Mouse (Mus musculus): ENCODE results near the gene Gemin6. TPM values are rescaled to one million over a fixed set of nuclear protein-coding genes. Genes with fewer than 3 reads are reported as not detected.
A peak's percentile ranks its signal among the peaks of the same experiment; 100 is the strongest.
"Not testable (repeated sequence)": the region's sequence is repeated elsewhere in the genome, so short reads cannot be mapped to it uniquely, and the experiment has no call there.

Gene Gemin6
- 37.9 and 41.5 TPM in 2 replicates for polyA plus RNA-seq (2014; fragmentation: Nextera tagmentation; extraction: Ambion mirVana)

DNA sequence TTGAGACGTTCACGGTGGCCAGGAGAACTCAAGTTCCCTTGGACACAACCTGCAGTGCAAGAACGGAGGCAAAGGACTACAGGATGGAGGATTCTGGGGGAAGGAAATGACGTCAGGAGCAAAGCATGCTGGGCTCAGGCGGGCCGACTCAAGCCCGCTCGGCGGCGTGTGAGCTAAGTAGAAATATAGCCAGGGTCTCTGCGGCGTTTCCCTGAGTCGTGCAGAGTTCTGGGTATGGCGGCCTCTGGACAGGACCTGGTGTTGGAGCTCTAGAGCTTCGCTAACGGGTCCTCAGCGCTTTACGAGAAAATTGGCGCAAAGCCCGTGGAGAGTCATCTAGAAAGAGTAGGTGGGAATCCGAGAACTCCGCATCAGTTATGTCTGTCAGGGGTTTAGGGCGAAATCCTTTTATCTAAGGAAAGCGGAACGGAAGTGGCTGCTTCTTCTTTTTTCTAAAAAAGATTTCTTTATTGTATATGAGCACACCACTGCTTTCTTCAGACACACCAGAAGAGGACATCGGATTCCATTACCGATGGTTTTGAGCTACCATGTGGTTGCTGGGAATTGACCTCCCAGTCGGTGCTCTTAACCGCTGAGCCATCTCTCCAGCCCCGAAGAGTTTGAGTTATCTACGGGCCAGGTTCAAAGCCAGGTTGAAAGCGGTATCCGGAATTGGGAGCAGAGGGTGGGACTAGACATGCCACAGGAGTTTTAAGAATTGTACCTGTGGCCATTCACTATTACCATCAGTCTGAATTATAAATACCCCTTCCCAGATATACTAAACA, at the start of gene Gemin6:
Gene Gemin6, plus strand, starts transcription at position 116 of the 791 bp plus-strand sequence.
- DNase-seq (ENCODE audit: low spot score) (peak; percentile 88), ATAC-seq (ENCODE audit: low FRiP score) (peak; percentile 98)
- peak within 1 kb of the TSS; percentile 66 for H3K4me2 ChIP-seq (replicated peaks; ENCODE audit: low read depth, low read length)
- H3K36me3 ChIP-seq (ENCODE audit: control insufficient read depth, insufficient read depth, low read length) = no peaks in the 10 kb centered on the region
- H3K9ac ChIP-seq (ENCODE audit: low read depth, low read length) = peak within 1 kb of the TSS; percentile 68
- H3K4me1 ChIP-seq (replicated peaks; ENCODE audit: control insufficient read depth, insufficient read depth, low read length) = no peaks in the 10 kb centered on the region
- no peaks in the 10 kb centered on the region for H3K27me3 ChIP-seq (ENCODE audit: control insufficient read depth, insufficient read depth, low read length)
- no peaks in the 10 kb centered on the region for H3K9me3 ChIP-seq (ENCODE audit: control insufficient read depth, low read length)
- WGBS = under 1% methylated on average over 33 of the region's 33 CpGs
- H3K27ac ChIP-seq (ENCODE audit: low read depth, low read length) = peak within 1 kb of the TSS; percentile 69
- peak within 1 kb of the TSS; percentile 49 for H3K4me3 ChIP-seq (ENCODE audit: low read depth, low read length)

DNA sequence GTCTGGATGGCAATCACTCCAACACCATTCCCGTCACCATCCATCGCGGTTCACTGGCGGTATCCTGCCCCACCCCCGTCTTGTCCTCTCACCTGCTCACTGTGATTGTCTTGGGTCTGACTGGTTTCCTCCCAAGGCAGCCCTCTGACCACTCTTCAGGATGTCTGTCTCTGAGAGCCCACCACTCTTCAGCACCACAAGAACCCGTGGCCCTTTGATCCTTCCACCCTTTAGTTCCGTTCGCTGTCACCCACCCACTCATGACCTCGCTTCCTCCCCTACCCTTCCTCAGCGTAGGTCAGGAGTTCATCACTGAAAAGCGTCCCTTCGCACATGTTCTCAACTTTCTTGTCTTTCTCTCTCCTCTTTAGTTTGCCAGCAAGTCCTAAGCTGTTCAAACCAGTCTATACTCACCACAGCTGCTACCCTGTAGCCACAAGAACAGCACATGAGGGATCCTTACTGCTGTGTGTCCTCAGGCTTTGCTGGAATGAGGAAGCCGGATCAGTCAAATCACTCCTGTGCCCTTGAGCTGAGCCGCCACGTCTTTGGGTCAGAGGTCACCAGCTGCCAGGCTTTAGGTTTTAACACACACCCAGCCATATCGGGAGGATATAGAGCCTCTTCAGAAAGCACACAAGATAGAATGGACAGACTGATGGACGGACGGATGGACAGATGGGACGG, 49.4 kb upstream of the Gemin6 start:
- no peak overlapping the region for H3K4me3 ChIP-seq (ENCODE audit: low read depth, low read length)
- H3K27ac ChIP-seq (ENCODE audit: low read depth, low read length) = no peak overlapping the region
- no peaks in the 10 kb centered on the region for H3K36me3 ChIP-seq (ENCODE audit: control insufficient read depth, insufficient read depth, low read length)
- H3K4me1 ChIP-seq (replicated peaks; ENCODE audit: control insufficient read depth, insufficient read depth, low read length) = no peaks in the 10 kb centered on the region
- H3K9ac ChIP-seq (ENCODE audit: low read depth, low read length) = no peak overlapping the region
- no peaks in the 10 kb centered on the region for H3K9me3 ChIP-seq (ENCODE audit: control insufficient read depth, low read length)
- no peaks in the 10 kb centered on the region for H3K27me3 ChIP-seq (ENCODE audit: control insufficient read depth, insufficient read depth, low read length)
- 68% methylated on average over 19 of the region's 19 CpGs for WGBS
- no peak overlapping the region for H3K4me2 ChIP-seq (replicated peaks; ENCODE audit: low read depth, low read length)
- ATAC-seq (ENCODE audit: low FRiP score) = no peak
- peak; percentile 22 for DNase-seq (ENCODE audit: low spot score)

DNA sequence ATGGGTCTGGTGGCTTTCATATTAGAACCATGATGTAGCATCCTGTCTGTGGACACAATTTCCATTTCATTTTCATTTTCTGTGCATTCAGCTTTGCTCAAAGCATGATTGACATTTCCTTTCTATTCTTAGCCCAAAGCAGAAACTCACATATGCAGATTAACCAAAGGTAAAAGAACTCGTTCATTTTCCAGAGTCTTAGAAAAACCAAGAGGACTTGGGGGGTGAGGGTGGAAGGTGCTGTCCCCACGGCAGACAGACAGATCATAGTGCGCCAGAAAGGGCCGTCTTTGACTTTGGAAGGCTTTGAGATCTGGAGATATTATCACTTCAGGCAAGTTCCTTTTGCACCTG, 48.9 kb upstream of the Gemin6 start:
- 80% methylated on average over 4 of the region's 4 CpGs for WGBS
- Histone ChIP-seq H3K4me3 (ENCODE audit: low read depth, low read length) (no peak overlapping the region), H3K36me3 (ENCODE audit: control insufficient read depth, insufficient read depth, low read length) (no peaks in the 10 kb centered on the region), H3K4me2 (replicated peaks; ENCODE audit: low read depth, low read length) (no peak overlapping the region), H3K9ac (ENCODE audit: low read depth, low read length) (no peak overlapping the region), H3K4me1 (replicated peaks; ENCODE audit: control insufficient read depth, insufficient read depth, low read length) (no peaks in the 10 kb centered on the region), H3K27ac (ENCODE audit: low read depth, low read length) (no peak overlapping the region), H3K9me3 (ENCODE audit: control insufficient read depth, low read length) (no peaks in the 10 kb centered on the region), H3K27me3 (ENCODE audit: control insufficient read depth, insufficient read depth, low read length) (no peaks in the 10 kb centered on the region)
- no peak for ATAC-seq (ENCODE audit: low FRiP score)
- DNase-seq (ENCODE audit: low spot score) = no peak

DNA sequence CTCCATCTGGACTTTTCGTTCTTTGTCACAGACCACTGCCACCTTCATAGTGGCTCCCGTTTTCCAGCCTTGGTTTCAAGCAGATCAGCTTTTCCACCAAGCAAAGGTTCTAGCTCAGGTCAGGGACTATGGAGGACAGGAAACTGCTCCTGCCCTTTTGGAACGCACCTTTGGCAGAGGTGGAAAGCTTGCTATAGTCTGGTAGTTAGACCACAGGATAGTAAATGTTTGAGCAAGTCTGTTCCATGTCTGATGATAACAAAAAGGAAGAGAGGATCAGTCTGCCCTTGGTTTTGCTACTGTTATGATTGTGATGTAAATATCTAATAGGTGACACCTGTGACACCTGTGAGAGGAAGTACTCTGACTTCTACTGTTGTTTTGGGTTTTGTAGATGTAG, 48.3 kb upstream of the Gemin6 start:
- no peak for DNase-seq (ENCODE audit: low spot score)
- H3K4me3 ChIP-seq (ENCODE audit: low read depth, low read length) = no peak overlapping the region
- H3K9me3 ChIP-seq (ENCODE audit: control insufficient read depth, low read length) = no peaks in the 10 kb centered on the region
- 94% methylated on average over 3 of the region's 3 CpGs for WGBS
- no peaks in the 10 kb centered on the region for H3K4me1 ChIP-seq (replicated peaks; ENCODE audit: control insufficient read depth, insufficient read depth, low read length)
- H3K4me2 ChIP-seq (replicated peaks; ENCODE audit: low read depth, low read length) = no peak overlapping the region
- no peak overlapping the region for H3K27ac ChIP-seq (ENCODE audit: low read depth, low read length)
- H3K36me3 ChIP-seq (ENCODE audit: control insufficient read depth, insufficient read depth, low read length) = no peaks in the 10 kb centered on the region
- H3K9ac ChIP-seq (ENCODE audit: low read depth, low read length) = no peak overlapping the region
- H3K27me3 ChIP-seq (ENCODE audit: control insufficient read depth, insufficient read depth, low read length) = no peaks in the 10 kb centered on the region
- no peak for ATAC-seq (ENCODE audit: low FRiP score)

DNA sequence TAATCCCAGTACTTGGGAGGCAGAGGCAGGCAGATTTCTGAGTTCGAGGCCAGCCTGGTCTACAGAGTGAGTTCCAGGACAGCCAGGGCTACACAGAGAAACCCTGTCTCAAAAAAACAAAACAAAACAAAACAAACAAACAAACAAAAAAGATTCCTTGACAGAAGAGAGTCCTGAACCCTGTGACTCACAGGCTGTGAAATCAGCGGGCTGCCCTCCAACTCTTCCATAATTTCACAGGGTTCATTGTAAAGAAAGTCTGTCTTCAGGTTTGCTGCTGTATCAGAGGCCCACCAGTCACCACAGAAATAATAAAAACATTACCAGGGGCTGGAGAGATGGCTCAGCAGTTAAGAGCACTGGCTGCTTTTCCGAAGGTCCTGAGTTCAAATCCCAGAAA, 45.4 kb upstream of the Gemin6 start:
- 92% methylated on average over 3 of the region's 3 CpGs for WGBS
- H3K36me3 ChIP-seq (ENCODE audit: control insufficient read depth, insufficient read depth, low read length); DNase-seq (ENCODE audit: low spot score); H3K27ac ChIP-seq (ENCODE audit: low read depth, low read length); H3K27me3 ChIP-seq (ENCODE audit: control insufficient read depth, insufficient read depth, low read length); H3K4me3 ChIP-seq (ENCODE audit: low read depth, low read length); H3K4me1 ChIP-seq (replicated peaks; ENCODE audit: control insufficient read depth, insufficient read depth, low read length); ATAC-seq (ENCODE audit: low FRiP score); H3K9ac ChIP-seq (ENCODE audit: low read depth, low read length); H3K4me2 ChIP-seq (replicated peaks; ENCODE audit: low read depth, low read length); H3K9me3 ChIP-seq (ENCODE audit: control insufficient read depth, low read length): not testable (repeated sequence)

DNA sequence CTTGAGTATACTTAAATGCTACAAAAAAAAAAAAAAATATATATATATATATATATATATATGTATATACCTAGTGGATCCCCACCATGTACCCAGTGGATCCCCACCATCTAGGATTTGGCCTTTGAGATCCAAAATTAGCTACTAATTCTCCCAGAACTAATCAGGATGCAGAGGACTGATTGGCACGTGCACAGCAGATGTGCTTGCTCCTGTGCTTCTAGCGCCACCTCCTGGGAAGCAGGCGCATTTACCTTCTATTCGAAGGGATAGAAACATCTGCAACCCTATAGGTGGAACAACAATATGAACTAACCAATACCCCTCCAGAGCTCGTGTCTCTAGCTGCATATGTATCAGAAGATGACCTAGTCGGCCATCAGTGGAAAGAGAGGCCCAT, 44.3 kb upstream of the Gemin6 start:
- Histone ChIP-seq H3K4me3 (ENCODE audit: low read depth, low read length) (no peak overlapping the region), H3K27ac (ENCODE audit: low read depth, low read length) (no peak overlapping the region), H3K9me3 (ENCODE audit: control insufficient read depth, low read length) (no peaks in the 10 kb centered on the region), H3K9ac (ENCODE audit: low read depth, low read length) (no peak overlapping the region), H3K36me3 (ENCODE audit: control insufficient read depth, insufficient read depth, low read length) (no peaks in the 10 kb centered on the region), H3K27me3 (ENCODE audit: control insufficient read depth, insufficient read depth, low read length) (no peaks in the 10 kb centered on the region), H3K4me2 (replicated peaks; ENCODE audit: low read depth, low read length) (no peak overlapping the region), H3K4me1 (replicated peaks; ENCODE audit: control insufficient read depth, insufficient read depth, low read length) (no peaks in the 10 kb centered on the region)
- DNase-seq (ENCODE audit: low spot score) = peak; percentile 79
- WGBS = under 1% methylated on average over 6 of the region's 6 CpGs
- peak; percentile 69 for ATAC-seq (ENCODE audit: low FRiP score)

DNA sequence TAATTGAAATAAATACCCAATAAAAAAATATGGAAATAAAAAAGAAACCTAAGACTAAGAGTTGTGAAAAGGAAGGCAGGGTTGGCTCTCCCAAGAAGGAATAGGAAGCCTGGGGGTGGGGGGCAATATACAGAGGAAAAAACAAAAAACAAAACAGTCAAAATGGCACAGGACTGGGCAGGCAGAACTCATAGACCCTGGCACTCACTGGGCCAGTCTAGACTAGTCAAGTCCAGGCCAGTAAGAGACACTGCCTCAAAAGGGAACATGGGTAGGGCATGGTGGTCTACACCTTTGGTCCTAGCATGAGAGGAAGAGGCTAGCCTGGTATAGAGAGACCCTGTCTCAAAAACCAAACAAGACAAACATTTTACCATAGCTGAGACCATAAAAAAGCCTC, 43.8 kb upstream of the Gemin6 start:
- Histone ChIP-seq H3K4me2 (replicated peaks; ENCODE audit: low read depth, low read length) (no peak overlapping the region), H3K36me3 (ENCODE audit: control insufficient read depth, insufficient read depth, low read length) (no peaks in the 10 kb centered on the region), H3K4me1 (replicated peaks; ENCODE audit: control insufficient read depth, insufficient read depth, low read length) (no peaks in the 10 kb centered on the region), H3K4me3 (ENCODE audit: low read depth, low read length) (no peak overlapping the region), H3K27me3 (ENCODE audit: control insufficient read depth, insufficient read depth, low read length) (no peaks in the 10 kb centered on the region), H3K27ac (ENCODE audit: low read depth, low read length) (no peak overlapping the region), H3K9me3 (ENCODE audit: control insufficient read depth, low read length) (no peaks in the 10 kb centered on the region), H3K9ac (ENCODE audit: low read depth, low read length) (no peak overlapping the region)
- no peak for DNase-seq (ENCODE audit: low spot score)
- 0 out of 2 replicates have a peak, but pooled peaks have one; percentile 47 for ATAC-seq (ENCODE audit: low FRiP score)

DNA sequence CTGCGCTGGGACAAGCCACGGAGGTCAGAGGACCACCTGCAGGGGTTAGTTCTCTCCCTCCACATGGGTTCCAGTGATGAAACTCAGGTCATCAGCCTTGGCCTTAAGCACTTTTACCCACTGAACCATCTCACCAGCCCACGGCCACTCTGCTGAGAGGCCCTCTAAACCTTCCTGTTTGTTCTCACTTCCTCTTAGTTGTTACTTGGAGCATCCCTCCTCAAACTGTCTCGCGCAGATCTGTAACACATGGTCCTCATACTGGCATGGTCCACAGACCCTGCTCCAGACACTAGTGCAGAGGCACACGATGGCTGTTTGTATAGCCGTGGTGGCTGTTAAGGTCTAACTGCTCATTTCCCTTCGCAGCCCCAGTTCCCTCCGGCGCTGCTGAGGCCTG, 40.6 kb upstream of the Gemin6 start:
- no peak for ATAC-seq (ENCODE audit: low FRiP score)
- 84% methylated on average over 10 of the region's 10 CpGs for WGBS

DNA sequence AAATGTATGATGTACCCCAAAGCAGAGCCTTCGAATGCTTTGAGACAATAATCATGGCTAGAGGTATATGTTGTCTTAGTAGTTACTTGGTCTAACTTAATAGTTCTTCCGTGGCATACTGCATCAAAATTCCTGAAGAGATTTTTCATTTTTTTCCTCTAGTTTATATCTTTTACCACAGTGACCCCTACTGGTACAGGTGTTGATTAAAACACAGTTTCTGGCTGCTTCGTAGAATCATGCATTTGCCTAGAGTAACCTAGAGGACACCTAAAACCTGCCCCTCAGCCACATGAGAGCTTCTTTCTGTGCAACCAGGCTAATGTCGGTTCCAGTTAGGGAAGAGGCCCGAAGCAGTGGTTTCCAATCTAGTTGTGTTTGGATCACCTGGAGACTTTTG, 31.2 kb upstream of the Gemin6 start:
- no peak for ATAC-seq (ENCODE audit: low FRiP score)
- H3K27ac ChIP-seq (ENCODE audit: low read depth, low read length) = no peak overlapping the region
- no peaks in the 10 kb centered on the region for H3K4me1 ChIP-seq (replicated peaks; ENCODE audit: control insufficient read depth, insufficient read depth, low read length)
- WGBS = 69% methylated on average over 5 of the region's 5 CpGs
- H3K9ac ChIP-seq (ENCODE audit: low read depth, low read length) = no peak overlapping the region
- H3K27me3 ChIP-seq (ENCODE audit: control insufficient read depth, insufficient read depth, low read length) = no peaks in the 10 kb centered on the region
- 0 out of 2 replicates have a peak, but pooled peaks cover 2% of the 10 kb centered on the region for H3K36me3 ChIP-seq (ENCODE audit: control insufficient read depth, insufficient read depth, low read length)
- no peak overlapping the region for H3K4me2 ChIP-seq (replicated peaks; ENCODE audit: low read depth, low read length)
- no peaks in the 10 kb centered on the region for H3K9me3 ChIP-seq (ENCODE audit: control insufficient read depth, low read length)
- no peak overlapping the region for H3K4me3 ChIP-seq (ENCODE audit: low read depth, low read length)
- DNase-seq (ENCODE audit: low spot score) = peak; percentile 42

More for the DNA sequence above, 40.6 kb upstream of the Gemin6 start:
- H3K9me3 ChIP-seq (ENCODE audit: control insufficient read depth, low read length) = no peaks in the 10 kb centered on the region
- H3K9ac ChIP-seq (ENCODE audit: low read depth, low read length) = no peak overlapping the region
- no peak for DNase-seq (ENCODE audit: low spot score)
- no peak overlapping the region for H3K4me3 ChIP-seq (ENCODE audit: low read depth, low read length)
- no peaks in the 10 kb centered on the region for H3K4me1 ChIP-seq (replicated peaks; ENCODE audit: control insufficient read depth, insufficient read depth, low read length)
- H3K36me3 ChIP-seq (ENCODE audit: control insufficient read depth, insufficient read depth, low read length) = no peaks in the 10 kb centered on the region
- no peak overlapping the region for H3K4me2 ChIP-seq (replicated peaks; ENCODE audit: low read depth, low read length)
- H3K27ac ChIP-seq (ENCODE audit: low read depth, low read length) = no peak overlapping the region
- no peaks in the 10 kb centered on the region for H3K27me3 ChIP-seq (ENCODE audit: control insufficient read depth, insufficient read depth, low read length)
